Mouse (Mus musculus) heart, postnatal 0 days (tissue): ENCODE measurements around the gene Prok1. TPM values are rescaled to one million over a fixed set of nuclear protein-coding genes. Genes with fewer than 3 reads are reported as not detected.

ENCODE experiments used
- ATAC-seq: fragments of 200-750 bp; cut with Nextera tagmentation; 2 replicates; pipeline ENCODE4 v1.8.0; 2017; ENCODE audit warnings: low read depth, moderate number of reproducible peaks, moderate library complexity; ENCODE audit not compliant: insufficient read depth
- DNase-seq: peaks from one replicate; pipeline ENCODE4 v3.0.0-alpha.2; 2016; ENCODE audit warnings: low spot score
- H3K27ac ChIP-seq: fragments of 300-500 bp; sonication (generic); 2 replicates; pipeline ENCODE4 v1.5.1; 2014; ENCODE audit warnings: low read depth, mild to moderate bottlenecking
- H3K27me3 ChIP-seq: fragments of 300-500 bp; sonication (generic); 2 replicates; pipeline ENCODE4 v1.6.1; 2014; ENCODE audit warnings: low read length, mixed read lengths; ENCODE audit not compliant: control insufficient read depth, insufficient read depth
- H3K36me3 ChIP-seq: fragments of 300-500 bp; sonication (generic); replicated peaks from 2 replicates; pipeline ENCODE4 v1.6.1; 2014; ENCODE audit warnings: low read length, mixed read lengths; ENCODE audit not compliant: control insufficient read depth, insufficient read depth
- H3K4me1 ChIP-seq: fragments of 300-500 bp; sonication (generic); 2 replicates; pipeline ENCODE4 v1.6.1; 2014; ENCODE audit warnings: antibody characterized with exemption; ENCODE audit not compliant: control insufficient read depth, insufficient read depth
- H3K4me2 ChIP-seq: fragments of 300-500 bp; sonication (generic); 2 replicates; pipeline ENCODE4 v1.6.1; 2014; ENCODE audit warnings: low read depth, mild to moderate bottlenecking, low read length, moderate library complexity
- H3K4me3 ChIP-seq: fragments of 300-500 bp; sonication (generic); 2 replicates; pipeline ENCODE4 v1.5.1; 2014; ENCODE audit warnings: low read depth, low read length
- H3K9ac ChIP-seq: fragments of 300-500 bp; sonication (generic); replicated peaks from 2 replicates; pipeline ENCODE4 v1.6.1; 2014; ENCODE audit warnings: low read depth, low read length, mixed read lengths
- H3K9me3 ChIP-seq: fragments of 300-500 bp; sonication (generic); replicated peaks from 2 replicates; pipeline ENCODE4 v1.6.1; 2016; ENCODE audit warnings: low read length; ENCODE audit not compliant: control insufficient read depth
- CTCF ChIP-seq: IDR thresholded peaks from 2 replicates; pipeline ENCODE4 v1.5.1; 2016; ENCODE audit warnings: antibody characterized with exemption, control low read depth, low read depth
- EP300 ChIP-seq: IDR thresholded peaks from 2 replicates; pipeline ENCODE4 v1.6.1; 2016; ENCODE audit warnings: antibody characterized with exemption, low read depth
- WGBS: fragments of 180-500 bp; shearing (Covaris S2); extraction: QIAGEN DNeasy Blood & Tissue Kit; methylation state at CpG from one replicate; pipeline ENCODE4 v1.1.7; 2014; 5-methylcytosine and 5-hydroxymethylcytosine counted together
- polyA plus RNA-seq: library from polyadenylated mRNA; unstranded; fragments of >200 nt; fragmentation: Nextera tagmentation; extraction: Ambion mirVana; gene quantifications from 2 replicates; pipeline ENCODE4 v1.2.1, GENCODE M21; 2015
- total RNA-seq: library from RNA; depleted of rRNA; stranded (reverse); fragments of >200 nt; gene quantifications from 2 replicates; pipeline ENCODE4 v1.2.3, GENCODE M21; 2014; ENCODE audit warnings: low replicate concordance

Prok1 gene
- total and polyA plus RNA-seq, 2 experiments from 2014 or later: not detected

DNA sequence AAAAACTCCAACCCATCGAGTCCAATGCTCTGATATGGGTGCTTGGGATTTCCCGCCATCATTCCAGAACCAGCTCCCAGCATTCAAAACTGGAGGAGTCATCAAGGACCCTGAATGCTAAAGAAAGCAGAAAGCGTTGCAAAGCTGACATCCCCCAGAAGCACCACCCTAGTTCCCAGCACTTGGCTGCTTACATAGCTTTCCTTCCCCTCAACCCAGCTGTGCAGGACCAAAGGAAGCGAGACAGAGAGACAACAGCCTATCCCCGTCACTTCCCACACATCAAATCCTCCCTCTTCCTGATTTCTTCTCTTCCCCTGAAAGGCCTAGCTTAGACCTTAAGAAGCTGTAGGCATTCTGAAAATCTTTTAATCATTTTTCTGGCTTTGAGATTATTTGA lies 35.8 kb upstream of the Prok1 start:
- TF ChIP-seq EP300: no peak
- no peak for TF ChIP-seq CTCF
- Histone ChIP-seq H3K27ac (no peak overlapping the region), H3K4me2 (no peak overlapping the region), H3K9ac (no peak overlapping the region), H3K4me1 (peaks cover 13% of the 10 kb centered on the region), H3K36me3 (no peaks in the 10 kb centered on the region), H3K4me3 (no peak overlapping the region), H3K27me3 (no peaks in the 10 kb centered on the region), H3K9me3 (no peaks in the 10 kb centered on the region)
- DNase-seq (no peak), ATAC-seq (no peak)
- WGBS: 41% methylated on average over 5 of the region's 5 CpGs

DNA sequence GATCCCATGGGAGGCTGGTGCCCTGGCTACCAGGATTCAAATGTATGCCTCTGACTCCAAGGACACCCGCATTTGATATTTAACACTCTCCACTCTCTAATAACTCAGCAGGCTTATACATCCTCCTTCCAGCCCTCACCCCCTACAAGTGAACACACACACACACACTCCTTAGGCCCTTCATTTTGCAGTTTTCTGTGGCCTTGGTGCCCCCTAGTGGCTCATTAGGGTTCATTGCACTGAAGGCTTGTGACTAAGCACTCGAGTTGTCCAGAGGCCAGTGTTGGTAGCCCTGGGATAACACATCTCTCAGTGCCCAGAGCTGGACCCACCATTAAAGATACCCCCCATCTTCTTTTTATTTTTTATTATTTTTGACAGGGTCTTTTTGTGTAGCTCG lies 34.3 kb upstream of the Prok1 start:
- no peak overlapping the region for H3K4me3 ChIP-seq
- no peak overlapping the region for H3K9ac ChIP-seq
- no peak overlapping the region for H3K27ac ChIP-seq
- no peaks in the 10 kb centered on the region for H3K27me3 ChIP-seq
- TF ChIP-seq EP300: no peak
- peak; percentile 94 for TF ChIP-seq CTCF
- DNase-seq (peak; percentile 61), ATAC-seq (peak; percentile 65; the same call in 1 of the 2 replicates)
- peaks cover 3% of the 10 kb centered on the region; the same call in 1 of the 2 replicates for H3K4me1 ChIP-seq
- H3K36me3 ChIP-seq: no peaks in the 10 kb centered on the region
- H3K4me2 ChIP-seq: no peak overlapping the region
- no peaks in the 10 kb centered on the region for H3K9me3 ChIP-seq
- 8% methylated on average over 3 of the region's 3 CpGs for WGBS

DNA sequence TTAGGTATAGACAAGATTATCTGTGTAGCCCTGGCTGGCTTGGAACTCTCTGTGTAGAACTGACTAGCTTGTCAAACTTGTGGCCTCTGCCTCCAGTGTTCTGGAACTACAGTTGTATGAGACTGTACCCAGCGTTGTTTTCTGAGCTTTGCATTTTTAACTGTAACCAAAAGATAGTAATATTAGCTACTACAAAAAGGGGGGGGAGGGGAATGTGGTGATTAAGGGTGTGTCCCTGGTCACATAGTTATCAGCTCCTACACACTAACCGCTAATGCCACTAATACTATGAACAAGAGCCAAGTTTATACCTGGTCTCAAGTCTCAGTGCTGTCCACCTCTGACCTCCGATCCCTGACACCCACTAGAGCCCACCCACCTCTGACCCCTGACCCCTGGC lies 32.9 kb upstream of the Prok1 start:
- H3K4me3 ChIP-seq: no peak overlapping the region
- no peaks in the 10 kb centered on the region for H3K9me3 ChIP-seq
- DNase-seq (no peak), ATAC-seq (no peak)
- H3K27ac ChIP-seq: no peak overlapping the region
- H3K9ac ChIP-seq: no peak overlapping the region
- TF ChIP-seq CTCF (no peak), EP300 (no peak)
- H3K27me3 ChIP-seq: no peaks in the 10 kb centered on the region
- H3K4me1 ChIP-seq: no peaks in the 10 kb centered on the region
- H3K36me3 ChIP-seq: no peaks in the 10 kb centered on the region
- H3K4me2 ChIP-seq: no peak overlapping the region
- 74% methylated on average over 3 of the region's 3 CpGs for WGBS

DNA sequence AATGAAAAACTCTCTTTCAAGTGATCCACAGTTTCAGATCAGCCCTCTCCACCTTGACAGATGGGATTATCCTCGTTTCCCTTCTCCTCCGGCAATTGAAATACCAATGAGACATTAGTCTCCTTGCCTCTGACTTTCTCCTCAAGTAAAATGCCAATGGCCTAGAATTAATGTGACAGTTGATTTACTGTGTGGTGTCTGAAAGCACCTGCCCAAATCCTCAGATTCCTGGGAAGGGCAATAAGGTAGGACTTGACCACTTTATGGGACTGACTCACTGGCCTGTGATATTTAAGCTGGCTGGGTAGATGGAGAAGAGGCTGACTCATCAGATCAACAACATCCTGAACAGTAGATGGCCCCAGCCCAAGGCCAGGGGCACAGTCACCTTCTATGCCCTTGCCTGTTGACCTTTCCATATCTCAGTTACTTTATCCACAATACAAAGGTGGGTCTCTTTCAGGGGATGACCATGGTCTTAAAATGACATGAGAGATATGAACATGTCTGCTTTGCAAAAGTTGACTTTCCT lies 27.4 kb upstream of the Prok1 start:
- Histone ChIP-seq H3K36me3 (no peaks in the 10 kb centered on the region), H3K9me3 (no peaks in the 10 kb centered on the region), H3K27me3 (no peaks in the 10 kb centered on the region), H3K9ac (no peak overlapping the region), H3K4me3 (no peak overlapping the region), H3K4me2 (no peak overlapping the region), H3K27ac (no peak overlapping the region), H3K4me1 (no peaks in the 10 kb centered on the region)
- no peak for TF ChIP-seq EP300
- no peak for TF ChIP-seq CTCF
- ATAC-seq (no peak), DNase-seq (no peak)
- WGBS: 74% methylated on average over 2 of the region's 2 CpGs

GRCm38 (mm10) chr3:107261851-107262165 lies 22.3 kb upstream of the Prok1 start:
- ATAC-seq (no peak), DNase-seq (no peak)
- Histone ChIP-seq H3K9ac (no peak overlapping the region), H3K9me3 (no peaks in the 10 kb centered on the region), H3K27me3 (no peaks in the 10 kb centered on the region), H3K4me2 (no peak overlapping the region), H3K4me3 (no peak overlapping the region), H3K4me1 (no peaks in the 10 kb centered on the region), H3K36me3 (no peaks in the 10 kb centered on the region), H3K27ac (0 out of 2 replicates have a peak overlapping the region, but pooled peaks have one; percentile 4)
- TF ChIP-seq EP300 (no peak), CTCF (no peak)
- WGBS: 54% methylated on average over 7 of the region's 7 CpGs
